Mouse (Mus musculus): ENCODE data around the gene Methig1.

Methig1 gene

DNA sequence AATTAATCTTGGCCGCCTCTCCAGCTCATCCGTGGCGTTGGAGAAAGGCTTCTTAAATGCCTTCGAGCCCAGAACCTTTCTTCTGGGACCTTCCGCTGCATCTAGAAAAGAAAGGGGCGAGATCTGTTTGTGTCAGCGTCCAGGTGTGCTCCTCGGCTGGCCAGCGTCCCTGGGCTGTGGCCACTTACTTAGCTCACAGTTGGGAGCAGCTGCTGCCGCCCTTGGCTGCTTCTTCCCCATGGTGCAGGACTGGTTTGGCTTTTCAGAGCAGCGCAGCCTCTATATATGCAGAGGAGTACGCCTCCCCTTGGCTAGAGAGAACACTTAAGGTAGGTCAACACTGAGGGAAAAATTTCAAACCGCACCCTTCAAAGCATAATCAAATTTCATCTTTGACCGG is 71.0 kb downstream of the Methig1 start:
- DNase-seq (ENCODE audit: low spot score), result no peak

DNA sequence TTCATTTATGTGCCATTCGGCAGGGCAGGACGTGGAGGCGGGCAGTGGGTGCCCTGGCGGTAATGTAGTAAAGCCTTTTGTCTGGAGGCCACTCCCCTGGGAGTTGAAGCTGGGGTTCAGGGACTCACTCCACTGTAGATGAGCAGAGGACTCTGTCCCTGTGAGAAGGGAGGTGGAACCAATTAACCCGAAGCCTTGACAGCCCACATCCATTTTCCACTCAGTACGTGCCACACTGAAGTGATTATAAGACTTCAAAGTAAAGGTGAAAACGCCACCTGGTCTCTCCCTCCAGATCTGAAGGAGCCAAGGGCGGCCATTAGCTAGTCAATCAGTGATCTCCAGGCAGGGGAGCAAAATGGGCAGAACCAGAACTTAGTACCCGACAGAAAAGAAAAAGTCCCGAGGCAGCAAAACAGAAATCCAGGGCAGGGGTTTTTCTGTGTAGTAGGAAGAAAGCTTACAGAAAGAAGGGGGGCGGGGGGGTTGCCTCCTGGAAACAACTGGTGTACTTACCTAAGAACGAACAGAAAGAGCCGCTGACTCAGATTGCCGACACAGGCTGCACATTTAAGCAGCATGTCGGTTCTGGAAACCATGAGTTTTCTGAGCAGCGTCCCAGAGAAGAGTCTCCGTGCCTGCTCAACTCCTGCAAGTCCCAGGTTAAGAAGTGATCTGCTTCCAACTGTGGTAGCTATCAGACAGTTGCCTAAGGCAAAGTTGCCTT is 71.6 kb downstream of the Methig1 start, which contains the start of gene Slc11a2:
Gene Slc11a2, minus strand, starts transcription at position 677 of the 727 bp plus-strand sequence.
- no peak for DNase-seq (ENCODE audit: low spot score)

DNA sequence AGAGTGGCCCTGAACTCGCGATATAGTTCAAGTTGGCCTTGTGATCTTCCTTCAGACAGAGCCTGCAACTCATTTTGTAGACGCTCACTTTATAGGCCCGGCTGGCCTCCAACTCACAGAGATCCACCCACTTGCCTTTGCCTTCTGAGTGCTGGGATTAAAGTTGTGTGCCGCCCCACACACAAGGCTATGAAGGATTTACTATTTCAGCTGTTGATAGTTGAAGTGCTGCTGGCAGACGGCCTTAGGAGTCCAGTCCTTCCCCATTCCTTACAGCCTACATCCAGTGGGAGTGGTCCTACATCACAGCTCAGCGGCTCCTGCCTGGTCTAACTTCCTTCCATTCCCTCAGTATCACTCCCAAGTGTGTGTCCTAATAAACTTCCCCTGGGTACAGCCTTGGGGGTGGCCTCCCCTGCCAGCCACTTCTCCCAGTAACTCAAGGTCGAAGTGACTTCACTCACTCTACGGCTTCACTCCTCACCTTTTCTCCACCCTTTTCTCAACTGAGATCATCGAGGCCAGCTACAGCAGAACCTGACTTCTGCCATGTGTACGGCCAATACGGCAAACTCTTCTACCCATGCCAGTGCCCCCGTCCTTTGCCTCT is 75.5 kb downstream of the Methig1 start:
- DNase-seq (ENCODE audit: low spot score), result no peak

DNA sequence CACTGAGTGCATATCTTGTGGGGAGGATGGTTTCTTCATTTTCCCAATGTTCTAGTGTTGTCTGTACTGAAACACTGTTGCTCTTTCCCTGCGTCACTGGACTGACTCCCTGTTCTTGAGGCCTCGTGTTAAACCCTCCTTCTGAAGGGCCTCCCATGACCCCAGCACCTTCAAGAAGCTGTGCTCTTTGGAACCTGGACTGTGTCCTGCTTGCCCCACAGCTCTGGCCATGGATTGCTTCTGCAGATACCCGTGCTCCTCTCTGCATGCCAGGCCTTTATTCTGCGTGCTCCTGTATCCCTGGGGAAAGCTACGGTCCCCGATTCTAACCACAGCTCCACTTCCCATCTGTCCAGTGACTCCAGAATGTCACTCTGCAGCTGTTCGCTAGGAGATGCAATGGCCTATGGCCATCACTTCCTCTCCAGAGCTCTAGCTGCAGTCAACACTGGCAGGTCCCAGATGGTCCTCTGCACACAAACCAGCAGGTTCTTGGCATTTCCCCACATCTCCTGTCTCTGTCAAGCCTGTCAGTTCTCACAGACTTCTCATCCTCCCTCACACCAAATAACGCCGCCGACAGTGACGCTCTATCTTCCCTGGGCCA is 77.1 kb downstream of the Methig1 start:
- DNase-seq (ENCODE audit: low spot score), result no peak

DNA sequence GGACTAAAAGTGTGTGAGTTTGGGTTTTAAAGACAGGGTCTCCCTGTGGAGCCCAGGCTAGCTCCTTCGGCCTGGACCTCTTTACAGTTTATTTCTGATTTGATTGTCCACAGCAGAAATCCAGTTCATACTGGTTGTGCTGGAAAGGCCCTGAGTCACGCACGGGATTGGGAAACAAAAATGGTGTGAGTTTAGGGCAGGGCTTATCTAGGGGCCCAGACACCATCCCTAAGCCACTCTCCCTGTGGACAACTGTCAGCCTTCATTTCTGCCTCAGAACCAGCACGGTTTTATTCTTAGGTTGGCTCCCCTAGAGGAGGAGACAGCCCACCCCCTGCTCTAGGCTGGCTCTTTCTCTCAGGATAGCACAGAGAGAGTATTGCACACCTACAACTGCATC is 80.3 kb downstream of the Methig1 start:
- DNase-seq (ENCODE audit: low spot score), result no peak

Data from MN1 (cell line).